Mouse (Mus musculus): ENCODE results near the gene Tbc1d4.

DNA sequence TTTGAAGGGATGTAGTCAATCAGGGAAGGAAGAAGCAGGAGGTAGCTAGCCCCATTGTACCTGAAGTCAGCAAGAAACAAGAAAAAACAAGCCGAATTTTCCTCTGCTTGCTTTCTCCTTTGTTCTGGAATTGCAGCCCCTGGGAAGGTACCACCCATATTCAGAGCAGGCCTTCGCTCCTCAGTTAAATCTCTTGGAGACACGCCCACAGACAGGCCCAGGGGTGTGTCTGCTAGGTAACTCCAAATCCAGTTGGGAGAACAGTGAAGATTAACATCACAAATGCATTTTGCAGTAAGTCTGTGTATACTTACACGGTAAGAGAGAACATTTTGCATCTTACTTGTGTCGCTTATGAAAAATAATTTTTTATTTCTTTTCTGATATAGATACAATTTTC is 92.1 kb downstream of the Tbc1d4 start:
- TF ChIP-seq CTCF (conservative IDR thresholded peaks at IDR 0.05 in 1 of 2, IDR thresholded peaks at IDR 0.05 in 1 of 2; ENCODE audit: low read depth in 2 of 2, low read length in 2 of 2) = no peak
- TF ChIP-seq NELFE (IDR thresholded peaks at IDR 0.05; ENCODE audit: low read depth, low read length) = no peak
- TF ChIP-seq CHD2 (IDR thresholded peaks at IDR 0.05; ENCODE audit: low read length) = no peak
- TF ChIP-seq POLR2A (IDR thresholded peaks at IDR 0.05; ENCODE audit: low read depth, low read length) = no peak
- no peak for TF ChIP-seq USF1 (IDR thresholded peaks at IDR 0.05; ENCODE audit: low read depth, low read length)
- no peak for TF ChIP-seq EP300 (IDR thresholded peaks at IDR 0.05; ENCODE audit: low read length)
- no peak for TF ChIP-seq TCF12 (IDR thresholded peaks at IDR 0.05; ENCODE audit: low read depth, low read length)
- TF ChIP-seq KAT2A (IDR thresholded peaks at IDR 0.05; ENCODE audit: insufficient replicate concordance, low read length) = no peak

Data from CH12.LX (cell line).